Mouse (Mus musculus): ENCODE measurements around the gene Mamdc2. TPM values are rescaled to one million over a fixed set of nuclear protein-coding genes. Genes with fewer than 3 reads are reported as not detected.

The Mamdc2 gene
- polyA plus RNA-seq, 1 experiment from 2014 or later: 2.7 TPM

DNA sequence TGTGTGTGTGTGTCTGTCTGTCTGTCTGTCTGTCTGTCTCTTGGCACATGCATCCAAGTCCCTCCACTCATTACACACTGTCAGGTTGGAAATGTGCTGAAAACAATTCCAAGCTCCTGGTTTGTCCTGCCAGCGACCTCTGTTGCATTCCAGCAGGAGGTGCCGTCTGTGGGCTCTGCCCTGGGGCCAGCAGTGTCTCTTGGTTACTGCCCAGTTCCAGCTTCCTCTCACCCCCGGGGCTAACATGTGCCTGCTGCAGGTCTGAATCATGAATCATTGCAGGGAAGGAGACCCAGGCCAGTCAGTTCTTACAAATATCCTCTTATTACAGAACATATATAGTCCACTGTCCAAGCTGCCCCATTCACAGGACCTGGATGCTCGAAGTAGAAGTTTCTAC, 9.2 kb upstream of the Mamdc2 start:
- H3K4me2 ChIP-seq (ENCODE audit: low read length): no peak overlapping the region
- 13% methylated on average over 4 of the region's 4 CpGs for WGBS
- H3K27ac ChIP-seq (ENCODE audit: low read depth): no peak overlapping the region
- H3K27me3 ChIP-seq (replicated peaks; ENCODE audit: control insufficient read depth, insufficient read depth, low read length): no peaks in the 10 kb centered on the region
- no peak overlapping the region for H3K4me3 ChIP-seq (ENCODE audit: low read depth, low read length)
- no peaks in the 10 kb centered on the region for H3K36me3 ChIP-seq (ENCODE audit: control insufficient read depth, insufficient read depth, low read length)
- no peak overlapping the region for H3K9ac ChIP-seq (ENCODE audit: low read length)
- ATAC-seq (replicated peaks; ENCODE audit: low FRiP score, low TSS enrichment, low read depth): no peak
- no peak for DNase-seq (ENCODE audit: low spot score)
- H3K9me3 ChIP-seq (ENCODE audit: control insufficient read depth, low read length): peaks cover 5% of the 10 kb centered on the region; the same call in 1 of the 2 replicates
- no peaks in the 10 kb centered on the region for H3K4me1 ChIP-seq (replicated peaks; ENCODE audit: control insufficient read depth, insufficient read depth, low read length)

GRCm38 (mm10) chr19:23451361-23451760, 3.1 kb upstream of the Mamdc2 start:
- Histone ChIP-seq H3K4me3 (ENCODE audit: low read depth, low read length) (no peak overlapping the region), H3K9ac (ENCODE audit: low read length) (no peak overlapping the region), H3K4me2 (ENCODE audit: low read length) (no peak overlapping the region), H3K27me3 (replicated peaks; ENCODE audit: control insufficient read depth, insufficient read depth, low read length) (no peaks in the 10 kb centered on the region), H3K36me3 (ENCODE audit: control insufficient read depth, insufficient read depth, low read length) (no peaks in the 10 kb centered on the region), H3K9me3 (ENCODE audit: control insufficient read depth, low read length) (peaks cover 5% of the 10 kb centered on the region; the same call in 1 of the 2 replicates), H3K4me1 (replicated peaks; ENCODE audit: control insufficient read depth, insufficient read depth, low read length) (peaks cover 4% of the 10 kb centered on the region; the same call in 1 of the 2 replicates), H3K27ac (ENCODE audit: low read depth) (no peak overlapping the region)
- WGBS: 44% methylated on average over 4 of the region's 4 CpGs
- ATAC-seq (replicated peaks; ENCODE audit: low FRiP score, low TSS enrichment, low read depth) (no peak), DNase-seq (ENCODE audit: low spot score) (no peak)

DNA sequence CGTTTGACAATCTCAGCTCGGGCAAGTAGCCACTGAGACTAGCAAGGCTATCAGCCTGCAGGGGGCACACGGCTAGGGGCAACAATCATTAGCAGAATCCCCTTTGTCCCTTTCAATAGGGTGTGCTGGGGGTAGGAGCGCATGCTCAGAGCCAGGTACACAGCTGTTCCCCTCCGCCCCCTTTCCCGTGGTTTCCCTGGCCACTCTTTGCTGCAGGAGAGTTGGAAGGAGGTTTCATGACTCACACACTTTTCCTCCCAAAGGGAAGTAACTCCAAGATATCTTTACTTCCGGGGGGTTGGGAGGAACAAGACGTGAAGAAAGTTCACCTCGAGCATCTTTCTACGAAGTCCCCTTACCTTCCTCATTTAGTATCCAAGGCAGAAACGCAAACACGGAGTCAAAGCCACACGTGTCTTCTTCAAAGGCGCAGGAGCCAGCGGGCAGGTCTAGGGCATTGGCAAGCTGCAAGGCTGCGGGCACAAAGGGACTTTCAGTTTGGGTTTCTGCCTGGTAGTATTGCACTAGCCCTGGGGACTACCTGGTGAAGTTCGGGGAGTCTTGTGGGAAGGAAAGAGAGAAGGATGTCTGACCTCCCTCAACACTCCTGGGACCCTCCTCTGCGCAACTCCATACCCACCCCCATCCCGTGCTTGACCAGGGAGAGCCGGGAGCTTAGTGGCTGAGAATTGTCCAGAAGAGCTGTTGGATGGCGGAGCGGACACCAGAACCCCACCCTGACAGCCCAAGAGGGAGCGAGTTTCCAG, 838 bp downstream of the Mamdc2 start:
- Histone ChIP-seq H3K4me1 (replicated peaks; ENCODE audit: control insufficient read depth, insufficient read depth, low read length) (peaks cover 4% of the 10 kb centered on the region; the same call in 1 of the 2 replicates), H3K36me3 (ENCODE audit: control insufficient read depth, insufficient read depth, low read length) (no peaks in the 10 kb centered on the region), H3K9ac (ENCODE audit: low read length) (peak overlapping the region; percentile 29), H3K27me3 (replicated peaks; ENCODE audit: control insufficient read depth, insufficient read depth, low read length) (no peaks in the 10 kb centered on the region), H3K4me3 (ENCODE audit: low read depth, low read length) (peak overlapping the region; percentile 48), H3K27ac (ENCODE audit: low read depth) (no peak overlapping the region), H3K9me3 (ENCODE audit: control insufficient read depth, low read length) (no peaks in the 10 kb centered on the region), H3K4me2 (ENCODE audit: low read length) (peak overlapping the region; percentile 97)
- WGBS: 2% methylated on average over 23 of the region's 23 CpGs
- peak; percentile 72 for DNase-seq (ENCODE audit: low spot score)
- peak; percentile 47; the same call in 1 of the 2 replicates for ATAC-seq (replicated peaks; ENCODE audit: low FRiP score, low TSS enrichment, low read depth)

DNA sequence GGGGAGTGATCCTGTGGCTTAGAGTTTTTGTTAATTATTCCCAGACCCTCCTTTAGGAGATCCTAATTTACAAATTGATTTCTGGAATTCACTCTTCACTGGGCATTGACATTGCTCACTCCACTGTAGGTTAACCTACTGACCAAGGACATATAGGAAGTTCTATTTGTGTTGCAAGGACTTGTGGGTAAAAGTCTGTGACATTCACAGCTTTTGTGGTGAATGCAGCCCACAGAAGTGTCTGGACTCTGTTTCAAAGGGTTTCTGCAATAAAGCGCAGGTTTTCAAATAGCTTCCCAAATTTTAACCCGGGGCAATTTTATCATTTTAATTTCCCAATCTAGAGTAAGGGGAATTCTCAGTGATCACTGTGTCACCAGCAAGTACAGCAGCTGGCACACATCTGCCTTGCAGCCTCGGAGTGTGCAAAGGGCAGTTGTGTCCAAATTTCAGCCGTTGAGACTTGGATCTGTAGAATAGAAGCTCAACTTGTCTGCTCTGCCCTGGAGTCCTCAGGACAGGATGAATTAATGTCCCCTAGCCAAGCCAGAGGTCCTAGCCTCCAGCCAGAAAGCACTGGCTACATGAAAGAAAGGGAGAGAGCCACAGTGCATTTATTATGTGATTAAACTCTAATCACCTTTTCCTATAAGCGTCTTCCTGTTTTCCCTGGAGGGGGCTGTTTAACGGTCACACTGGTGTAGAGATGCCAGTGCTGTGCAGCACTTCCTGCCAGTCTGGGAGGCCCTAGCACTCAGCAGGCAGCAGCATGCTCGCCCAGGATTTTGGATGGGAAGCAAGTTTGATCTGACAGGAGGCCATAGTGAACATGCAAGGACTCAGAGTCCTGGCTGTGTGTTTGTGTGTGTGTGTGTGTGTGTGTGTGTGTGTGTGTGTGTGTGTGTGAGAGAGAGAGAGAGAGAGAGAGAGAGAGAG, 3.1 kb downstream of the Mamdc2 start:
- Histone ChIP-seq H3K4me1 (replicated peaks; ENCODE audit: control insufficient read depth, insufficient read depth, low read length) (peaks cover 4% of the 10 kb centered on the region; the same call in 1 of the 2 replicates), H3K9ac (ENCODE audit: low read length) (no peak overlapping the region), H3K36me3 (ENCODE audit: control insufficient read depth, insufficient read depth, low read length) (no peaks in the 10 kb centered on the region), H3K4me3 (ENCODE audit: low read depth, low read length) (no peak overlapping the region), H3K9me3 (ENCODE audit: control insufficient read depth, low read length) (no peaks in the 10 kb centered on the region), H3K4me2 (ENCODE audit: low read length) (no peak overlapping the region), H3K27ac (ENCODE audit: low read depth) (no peak overlapping the region), H3K27me3 (replicated peaks; ENCODE audit: control insufficient read depth, insufficient read depth, low read length) (no peaks in the 10 kb centered on the region)
- ATAC-seq (replicated peaks; ENCODE audit: low FRiP score, low TSS enrichment, low read depth) (no peak), DNase-seq (ENCODE audit: low spot score) (no peak)
- WGBS: 45% methylated on average over 7 of the region's 7 CpGs

GRCm38 (mm10) chr19:23435731-23436130, 12.5 kb downstream of the Mamdc2 start:
- no peak for DNase-seq (ENCODE audit: low spot score)

DNA sequence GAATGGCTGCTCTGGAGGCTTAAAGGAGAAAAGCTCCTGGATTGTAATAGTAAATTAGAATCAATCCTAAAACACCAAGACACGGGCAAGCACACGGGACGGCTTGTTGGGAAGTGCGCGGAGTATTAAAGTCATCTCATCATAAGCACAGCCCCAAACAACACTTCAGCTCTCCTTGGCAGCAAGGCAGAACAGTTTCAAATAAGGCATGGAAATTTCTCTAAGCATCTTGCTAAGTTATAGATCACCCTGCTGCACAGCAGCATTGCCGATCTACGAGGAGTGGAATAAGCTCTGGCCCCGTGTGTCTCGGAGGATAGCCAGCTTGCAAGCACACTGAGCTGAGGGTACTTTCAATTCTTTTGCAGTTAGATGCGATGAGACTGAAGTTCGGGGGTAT, 13.8 kb downstream of the Mamdc2 start:
- H3K4me1 ChIP-seq (replicated peaks; ENCODE audit: control insufficient read depth, insufficient read depth, low read length): peaks cover 4% of the 10 kb centered on the region; the same call in 1 of the 2 replicates

More at GRCm38 (mm10) chr19:23435731-23436130, 12.5 kb downstream of the Mamdc2 start:
- no peak overlapping the region for H3K4me3 ChIP-seq (ENCODE audit: low read depth, low read length)
- no peak overlapping the region for H3K4me2 ChIP-seq (ENCODE audit: low read length)
- 72% methylated on average over 4 of the region's 4 CpGs for WGBS
- no peaks in the 10 kb centered on the region for H3K36me3 ChIP-seq (ENCODE audit: control insufficient read depth, insufficient read depth, low read length)
- ATAC-seq (replicated peaks; ENCODE audit: low FRiP score, low TSS enrichment, low read depth): no peak
- no peak overlapping the region for H3K9ac ChIP-seq (ENCODE audit: low read length)
- H3K27ac ChIP-seq (ENCODE audit: low read depth): no peak overlapping the region
- H3K4me1 ChIP-seq (replicated peaks; ENCODE audit: control insufficient read depth, insufficient read depth, low read length): peaks cover 4% of the 10 kb centered on the region; the same call in 1 of the 2 replicates
- no peaks in the 10 kb centered on the region for H3K9me3 ChIP-seq (ENCODE audit: control insufficient read depth, low read length)
- no peaks in the 10 kb centered on the region for H3K27me3 ChIP-seq (replicated peaks; ENCODE audit: control insufficient read depth, insufficient read depth, low read length)

GRCm38 (mm10) chr19:23417668-23418067, 30.6 kb downstream of the Mamdc2 start:
- WGBS: 85% methylated on average over 1 of the region's 1 CpGs
- ATAC-seq (replicated peaks; ENCODE audit: low FRiP score, low TSS enrichment, low read depth) (no peak), DNase-seq (ENCODE audit: low spot score) (no peak)
- Histone ChIP-seq H3K27me3 (replicated peaks; ENCODE audit: control insufficient read depth, insufficient read depth, low read length) (no peaks in the 10 kb centered on the region), H3K36me3 (ENCODE audit: control insufficient read depth, insufficient read depth, low read length) (no peaks in the 10 kb centered on the region), H3K4me1 (replicated peaks; ENCODE audit: control insufficient read depth, insufficient read depth, low read length) (no peaks in the 10 kb centered on the region), H3K4me3 (ENCODE audit: low read depth, low read length) (no peak overlapping the region), H3K4me2 (ENCODE audit: low read length) (no peak overlapping the region), H3K9me3 (ENCODE audit: control insufficient read depth, low read length) (no peaks in the 10 kb centered on the region), H3K27ac (ENCODE audit: low read depth) (no peak overlapping the region), H3K9ac (ENCODE audit: low read length) (no peak overlapping the region)

More for the DNA sequence above, 13.8 kb downstream of the Mamdc2 start:
- H3K27ac ChIP-seq (ENCODE audit: low read depth): peak overlapping the region; percentile 65
- no peak overlapping the region for H3K4me2 ChIP-seq (ENCODE audit: low read length)
- no peaks in the 10 kb centered on the region for H3K36me3 ChIP-seq (ENCODE audit: control insufficient read depth, insufficient read depth, low read length)
- no peak overlapping the region for H3K9ac ChIP-seq (ENCODE audit: low read length)
- H3K9me3 ChIP-seq (ENCODE audit: control insufficient read depth, low read length): no peaks in the 10 kb centered on the region
- DNase-seq (ENCODE audit: low spot score) (no peak), ATAC-seq (replicated peaks; ENCODE audit: low FRiP score, low TSS enrichment, low read depth) (no peak)
- 56% methylated on average over 11 of the region's 11 CpGs for WGBS
- H3K27me3 ChIP-seq (replicated peaks; ENCODE audit: control insufficient read depth, insufficient read depth, low read length): no peaks in the 10 kb centered on the region
- no peak overlapping the region for H3K4me3 ChIP-seq (ENCODE audit: low read depth, low read length)

DNA sequence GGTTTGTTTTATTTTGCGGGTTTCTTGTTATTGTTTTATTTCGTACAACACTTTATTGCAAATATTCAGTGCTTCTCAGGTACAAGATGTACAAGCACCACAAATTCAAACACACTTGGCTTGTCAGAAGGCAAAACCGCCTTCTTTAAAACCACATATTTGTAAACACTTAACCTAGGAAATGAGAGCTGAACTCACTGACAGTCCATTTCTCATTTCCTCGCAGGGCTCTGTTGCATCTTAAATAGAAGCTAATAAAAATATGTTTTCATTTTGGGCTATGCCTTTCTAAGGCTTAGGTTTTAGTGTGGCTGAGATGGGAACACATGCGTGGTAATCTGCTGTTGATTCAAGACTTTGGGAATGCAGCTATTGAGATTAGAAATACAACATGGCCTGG, 37.4 kb downstream of the Mamdc2 start:
- 42% methylated on average over 5 of the region's 5 CpGs for WGBS
- Histone ChIP-seq H3K27ac (ENCODE audit: low read depth) (no peak overlapping the region), H3K4me2 (ENCODE audit: low read length) (no peak overlapping the region), H3K27me3 (replicated peaks; ENCODE audit: control insufficient read depth, insufficient read depth, low read length) (no peaks in the 10 kb centered on the region), H3K9me3 (ENCODE audit: control insufficient read depth, low read length) (no peaks in the 10 kb centered on the region), H3K4me1 (replicated peaks; ENCODE audit: control insufficient read depth, insufficient read depth, low read length) (no peaks in the 10 kb centered on the region; the same call in 1 of the 2 replicates), H3K9ac (ENCODE audit: low read length) (no peak overlapping the region), H3K36me3 (ENCODE audit: control insufficient read depth, insufficient read depth, low read length) (no peaks in the 10 kb centered on the region), H3K4me3 (ENCODE audit: low read depth, low read length) (no peak overlapping the region)
- ATAC-seq (replicated peaks; ENCODE audit: low FRiP score, low TSS enrichment, low read depth): no peak
- DNase-seq (ENCODE audit: low spot score): no peak
